Mouse (Mus musculus) v-Abl transformed pro-B cells (cell line): ENCODE results near the gene Rinl.

Experiments
- in situ Hi-C, 2 experiments: fragments of 400-800 bp; cut with MboI; formaldehyde crosslinking; loops; one replicate each; pipeline ENCODE4 v1.15.1; 2025; ENCODE audit not compliant: unreplicated experiment in 2 of 2

Rinl gene

DNA sequence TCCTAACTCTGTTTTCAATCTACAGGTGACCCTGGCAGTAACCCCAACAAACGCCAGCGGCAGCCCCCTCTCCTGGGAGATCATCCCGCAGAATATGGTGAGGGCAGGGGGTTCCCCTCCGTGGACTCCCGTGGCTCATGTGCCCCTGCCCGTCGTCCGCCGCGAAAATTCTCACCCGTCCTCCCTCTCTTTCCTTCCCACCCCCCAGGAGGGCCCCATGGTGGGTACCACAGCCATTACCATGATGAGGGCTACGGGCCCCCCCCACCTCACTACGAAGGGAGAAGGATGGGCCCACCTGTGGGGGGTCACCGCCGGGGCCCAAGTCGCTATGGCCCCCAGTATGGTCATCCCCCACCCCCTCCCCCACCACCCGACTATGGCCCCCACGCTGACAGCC, 29.7 kb downstream of the Rinl start:
- in situ Hi-C loops: loop anchor here in 1 of 2 experiments (25.0 kb wide), 2 partner anchors 1269 to 1356 kb away; partner anchors contain the start of genes Gm26920, Sertad3, Zfp260 and Zfp566

GRCm38 (mm10) chr7:28818861-28819452, 30.2 kb downstream of the Rinl start:
- in situ Hi-C loops: loop anchor here in 1 of 2 experiments (25.0 kb wide), 2 partner anchors 1268 to 1357 kb away; partner anchors contain the start of genes Gm26920, Sertad3, Zfp260 and Zfp566

DNA sequence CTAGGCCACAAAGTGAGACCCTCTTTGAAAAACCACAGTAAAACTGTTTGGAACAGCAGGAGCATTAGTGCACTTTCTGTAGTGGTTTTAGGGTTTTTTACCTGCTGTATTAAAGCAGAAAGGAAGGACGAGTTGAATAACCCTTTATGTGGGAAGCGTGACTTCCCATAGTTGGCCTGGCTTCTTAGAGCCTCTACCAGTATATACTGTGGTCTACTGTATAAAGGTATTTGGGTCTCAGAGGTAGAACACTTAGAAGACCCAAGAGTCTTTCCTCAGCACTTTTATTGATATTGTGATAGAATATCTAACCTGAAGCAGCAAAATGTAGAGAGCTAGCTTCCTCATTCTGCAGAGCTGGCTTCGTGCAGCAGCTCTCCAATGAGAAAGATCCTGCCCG, 30.8 kb downstream of the Rinl start:
- in situ Hi-C loops: loop anchor here in 1 of 2 experiments (25.0 kb wide), 2 partner anchors 1268 to 1357 kb away; partner anchors contain the start of genes Gm26920, Sertad3, Zfp260 and Zfp566

DNA sequence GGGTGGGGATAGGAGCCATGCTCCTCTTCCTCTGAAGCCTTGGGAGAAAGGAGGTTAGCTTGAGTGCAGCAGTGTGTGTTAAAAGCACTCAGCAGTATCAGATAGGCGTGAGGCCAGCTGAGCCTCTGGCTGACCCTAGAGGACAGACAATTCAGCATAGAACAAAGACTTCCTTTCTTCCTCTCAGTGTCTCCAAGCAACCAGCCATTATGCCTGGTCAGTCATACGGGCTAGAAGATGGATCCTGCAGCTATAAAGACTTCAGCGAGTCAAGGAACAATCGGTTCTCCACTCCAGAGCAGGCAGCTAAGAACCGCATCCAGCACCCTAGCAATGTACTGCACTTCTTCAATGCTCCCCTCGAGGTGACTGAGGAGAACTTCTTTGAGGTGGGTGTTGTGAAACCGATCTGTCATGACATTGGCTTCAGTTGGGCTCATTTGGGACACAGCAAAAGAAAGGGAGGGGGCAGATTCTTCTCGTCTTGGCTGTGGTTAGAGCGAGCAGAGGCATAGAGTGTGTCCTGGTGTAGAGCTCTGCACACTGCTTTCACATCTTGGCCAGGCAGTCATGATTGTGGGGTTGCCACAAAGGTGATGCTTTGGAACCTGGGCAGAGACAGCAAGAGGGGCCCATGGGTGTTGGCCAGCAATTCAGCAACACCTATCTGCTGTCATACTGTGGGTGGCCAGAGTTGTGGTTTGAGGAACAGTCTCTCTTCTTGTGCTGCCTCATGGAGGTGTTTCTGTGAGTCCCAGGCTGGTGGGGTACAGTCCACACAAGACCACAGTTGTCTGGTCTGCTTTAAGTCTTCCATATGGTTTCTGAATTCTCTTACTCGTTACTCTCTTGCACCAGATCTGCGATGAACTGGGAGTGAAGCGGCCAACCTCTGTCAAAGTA, 31.8 kb downstream of the Rinl start:
- in situ Hi-C loops: loop anchor here in 1 of 2 experiments (5.0 to 25.0 kb wide), 3 partner anchors 443 to 1358 kb away; partner anchors contain the start of genes Gm26920, Sertad3, Zfp260 and Zfp566

DNA sequence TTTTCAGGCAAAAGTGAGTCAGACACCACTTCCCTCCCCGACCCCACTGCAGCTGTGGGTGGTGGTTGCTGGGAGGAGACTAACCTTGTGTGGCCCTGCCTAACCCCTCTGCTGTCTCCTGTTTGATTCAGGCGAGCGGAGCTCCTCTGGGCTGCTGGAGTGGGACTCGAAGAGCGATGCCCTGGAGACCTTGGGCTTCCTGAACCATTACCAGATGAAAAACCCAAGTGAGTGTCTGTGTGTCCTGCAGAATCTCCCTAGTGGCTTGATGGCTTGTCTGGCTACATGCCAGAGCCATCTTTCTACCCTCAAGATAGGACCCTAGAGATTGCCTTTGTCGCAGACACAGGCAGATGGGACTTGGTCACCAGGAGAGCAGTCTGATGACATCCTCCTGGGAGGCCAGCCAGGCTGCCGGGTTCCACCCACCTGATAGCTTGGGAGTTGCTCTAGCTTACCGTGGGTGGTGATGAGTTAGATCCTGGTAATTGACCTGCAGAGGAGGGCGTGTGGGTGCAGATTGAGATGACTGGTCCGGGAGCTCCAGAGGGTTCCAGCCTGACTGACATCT, 32.6 kb downstream of the Rinl start:
- in situ Hi-C loops: loop anchor here in 1 of 2 experiments (5.0 to 25.0 kb wide), 3 partner anchors 444 to 1359 kb away; partner anchors contain the start of genes Gm26920, Sertad3, Zfp260 and Zfp566

GRCm38 (mm10) chr7:28822556-28822955, 33.8 kb downstream of the Rinl start:
- in situ Hi-C loops: loop anchor here in 1 of 2 experiments (5.0 to 25.0 kb wide), 3 partner anchors 445 to 1360 kb away; partner anchors contain the start of genes Gm26920, Sertad3, Zfp260 and Zfp566

DNA sequence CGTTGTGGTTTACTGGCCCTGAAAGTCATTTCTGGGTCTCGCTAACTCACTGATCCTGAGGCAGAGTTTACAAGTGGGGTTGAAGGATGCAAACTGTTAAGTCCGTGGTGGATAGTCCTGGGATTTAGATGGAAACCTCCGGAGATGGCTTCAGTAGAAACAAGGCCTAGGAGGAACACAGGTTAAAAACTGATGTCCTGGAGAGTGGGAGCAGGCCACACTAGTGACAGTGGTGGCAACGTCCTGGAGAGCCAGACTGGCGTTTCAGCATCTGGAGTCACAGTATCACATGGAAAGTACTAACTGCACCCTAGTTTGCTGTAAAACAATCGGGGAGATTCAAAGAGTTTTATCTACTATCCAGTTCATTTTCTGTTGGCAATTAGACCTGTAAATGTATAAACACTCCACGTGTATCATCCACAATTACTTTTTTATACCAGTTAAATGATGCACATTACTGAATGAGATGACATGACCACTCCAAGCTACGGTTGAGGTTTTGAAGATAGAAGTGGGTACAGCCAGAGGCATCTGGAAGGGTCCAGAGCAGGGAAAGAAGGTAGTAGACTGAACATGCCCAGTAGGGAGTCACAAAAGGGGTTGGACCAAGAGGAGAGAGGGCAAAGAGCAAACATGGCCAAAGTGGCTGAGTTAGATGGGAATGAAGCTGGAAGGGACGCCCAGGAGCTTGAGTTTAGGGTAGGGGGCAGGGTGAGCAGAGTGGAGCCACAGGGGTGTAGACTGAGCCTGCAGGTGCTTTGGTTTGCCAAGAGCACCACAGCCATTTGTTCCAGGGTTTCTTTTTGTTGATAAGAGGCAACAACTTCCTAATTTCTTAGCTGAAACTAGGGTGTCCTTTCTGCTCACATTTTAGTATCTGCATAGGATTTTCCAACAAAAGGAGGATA, 34.5 kb downstream of the Rinl start:
- in situ Hi-C loops: loop anchor here in 1 of 2 experiments (5.0 to 25.0 kb wide), 3 partner anchors 446 to 1361 kb away; partner anchors contain the start of genes Gm26920, Sertad3, Zfp260 and Zfp566

DNA sequence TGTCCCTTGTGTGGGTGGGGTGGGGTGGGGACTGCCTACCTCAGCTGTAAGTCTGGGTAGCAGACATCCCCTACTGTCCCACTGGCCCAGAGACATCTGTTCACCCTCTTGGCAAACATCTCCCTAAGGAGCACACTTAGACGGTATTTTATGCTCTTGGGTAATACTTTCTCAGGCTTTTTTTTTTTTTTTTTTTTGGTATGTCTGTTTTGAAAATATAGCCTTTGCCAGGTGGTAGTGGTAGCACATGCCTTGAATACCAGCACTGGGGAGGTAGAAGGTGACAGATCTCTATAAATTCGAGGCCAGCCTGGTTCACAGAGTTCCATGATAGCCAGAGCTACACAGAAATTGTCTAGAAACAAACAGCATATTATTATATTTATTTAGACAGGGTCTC, 35.2 kb downstream of the Rinl start:
- in situ Hi-C loops: loop anchor here in 1 of 2 experiments (5.0 to 25.0 kb wide), 3 partner anchors 447 to 1362 kb away; partner anchors contain the start of genes Gm26920, Sertad3, Zfp260 and Zfp566

- in situ Hi-C loops: loop anchor here in 1 of 2 experiments (5.0 to 25.0 kb wide), 3 partner anchors 448 to 1363 kb away; partner anchors contain the start of genes Gm26920, Sertad3, Zfp260 and Zfp566
These were observed 36.3 kb downstream of the Rinl start, which contains the start of gene Ech1 for GRCm38 (mm10) chr7:28824941-28825685. TSS of gene Ech1 (plus strand) at chr7:28825217.

- in situ Hi-C loops: no loop called here
These were observed 37.1 kb downstream of the Rinl start for GRCm38 (mm10) chr7:28825686-28826401.

DNA sequence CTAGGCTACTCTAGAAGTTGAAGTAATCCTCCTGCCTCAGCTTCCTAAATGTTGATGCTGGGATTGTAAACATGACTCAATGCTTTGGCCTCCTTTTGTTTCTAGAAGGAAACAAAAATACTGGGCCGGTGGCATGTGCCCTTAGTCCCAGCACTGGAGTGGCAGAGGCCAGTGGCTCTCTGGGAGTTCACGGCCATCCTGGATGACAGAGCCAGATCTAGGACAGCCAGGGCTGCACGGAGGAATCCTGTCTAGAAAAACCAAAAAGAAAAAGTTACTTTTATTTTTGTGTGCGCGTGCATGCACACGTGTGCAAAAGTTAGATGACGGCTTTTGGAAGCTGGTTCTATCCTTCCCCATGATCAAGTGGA, 37.6 kb downstream of the Rinl start:
- in situ Hi-C loops: no loop called here

- in situ Hi-C loops: no loop called here
These were observed 38.6 kb downstream of the Rinl start for GRCm38 (mm10) chr7:28827338-28827737.

DNA sequence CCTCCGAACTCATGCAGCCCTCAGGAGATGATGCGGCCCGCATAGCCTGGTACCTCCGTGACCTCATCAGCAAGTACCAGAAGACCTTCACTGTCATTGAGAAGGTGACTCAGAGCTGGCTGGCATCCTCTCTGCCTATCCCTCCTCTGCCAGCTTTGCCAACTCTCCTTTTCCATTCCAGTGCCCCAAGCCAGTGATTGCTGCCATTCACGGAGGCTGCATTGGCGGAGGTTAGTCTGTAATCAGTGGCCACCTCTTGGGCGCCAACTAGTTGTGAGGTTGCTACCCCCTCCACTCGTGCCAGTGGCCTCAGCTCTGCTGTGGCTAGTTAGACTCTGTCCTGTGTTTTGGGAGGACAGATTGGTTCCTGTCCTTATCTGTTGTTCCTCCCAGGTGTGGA, 41.1 kb downstream of the Rinl start:
- in situ Hi-C loops: no loop called here

DNA sequence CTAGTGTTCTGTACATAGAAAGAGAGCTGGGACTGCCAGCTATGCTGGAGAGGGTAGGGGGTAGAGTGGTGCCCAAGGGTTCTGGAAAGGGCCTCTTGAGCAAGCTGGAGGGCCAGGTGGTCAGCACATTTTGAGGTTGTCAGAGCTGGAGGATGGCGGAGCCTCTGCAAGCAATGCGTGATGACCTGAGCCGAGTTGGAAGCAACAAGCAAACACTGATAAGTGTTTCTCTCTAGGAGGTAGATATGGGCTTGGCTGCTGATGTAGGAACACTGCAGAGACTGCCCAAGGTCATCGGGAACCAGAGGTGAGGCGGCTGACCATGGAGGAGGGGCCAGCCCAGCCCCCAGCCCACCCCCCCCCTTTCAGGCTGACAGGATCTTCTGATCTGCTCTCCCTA, 42.2 kb downstream of the Rinl start:
- in situ Hi-C loops: no loop called here

- in situ Hi-C loops: no loop called here
These were observed 42.8 kb downstream of the Rinl start for GRCm38 (mm10) chr7:28831411-28832125.

- in situ Hi-C loops: no loop called here
These were observed 43.4 kb downstream of the Rinl start for GRCm38 (mm10) chr7:28832137-28832536.

- in situ Hi-C loops: no loop called here
These were observed 45.1 kb downstream of the Rinl start, which contains the start of gene Lgals4 for GRCm38 (mm10) chr7:28833723-28834347. TSS of gene Lgals4 (plus strand) at chr7:28833854.
